Mouse (Mus musculus): ENCODE results near the gene Haus3.

The Haus3 gene

DNA sequence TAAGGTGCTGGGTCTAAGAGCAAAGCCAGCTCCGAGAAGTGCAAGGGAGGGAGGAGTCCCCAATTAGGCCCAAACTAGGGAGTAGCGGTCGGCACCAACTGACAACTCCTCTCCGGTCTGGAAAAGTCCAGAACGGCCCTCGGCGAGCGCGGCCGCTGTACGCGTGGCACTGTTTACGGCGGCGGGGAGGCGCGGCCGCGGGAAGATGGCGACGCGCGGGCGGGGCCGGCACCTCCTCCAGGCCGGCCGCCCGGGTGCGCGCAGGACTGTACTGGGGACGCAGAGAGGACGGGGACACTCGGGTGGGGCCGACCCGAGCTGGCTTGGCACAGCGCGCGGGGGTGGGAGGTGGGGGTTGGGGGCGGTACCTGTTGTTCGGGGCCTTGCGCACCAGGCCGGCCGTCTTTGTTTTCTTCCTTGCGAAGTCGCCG is 17.6 kb upstream of the Haus3 start:
- DNase-seq (ENCODE audit: low spot score) = peak; percentile 38

GRCm38 (mm10) chr5:34186391-34186790 is 17.1 kb upstream of the Haus3 start:
- DNase-seq (ENCODE audit: low spot score) = no peak

DNA sequence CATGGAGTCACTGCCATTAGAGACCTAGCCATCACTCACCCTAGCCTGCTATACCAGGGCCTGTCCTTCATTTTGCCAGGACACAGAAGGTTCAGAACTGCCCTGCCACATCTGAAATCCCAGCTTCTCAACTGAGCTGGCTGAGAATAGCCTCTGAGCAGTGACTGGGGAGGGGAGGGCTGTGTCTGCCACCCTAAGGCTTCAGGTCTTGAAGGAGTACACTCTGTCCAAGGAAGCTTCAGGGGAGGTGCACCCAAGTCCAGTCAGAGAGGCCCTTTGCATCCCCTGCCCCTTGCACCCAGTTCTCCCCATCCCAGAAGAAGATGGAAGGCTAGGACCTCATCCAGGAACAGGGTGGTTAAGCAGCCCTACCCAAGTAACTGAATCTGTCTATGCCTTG is 16.5 kb upstream of the Haus3 start:
- no peak for DNase-seq (ENCODE audit: low spot score)

- DNase-seq (ENCODE audit: low spot score) = peak; percentile 0
Observed at GRCm38 (mm10) chr5:34185051-34185580, 15.8 kb upstream of the Haus3 start.

GRCm38 (mm10) chr5:34183976-34184375 is 14.6 kb upstream of the Haus3 start:
- peak; percentile 1 for DNase-seq (ENCODE audit: low spot score)

- DNase-seq (ENCODE audit: low spot score) = peak; percentile 1
Observed at GRCm38 (mm10) chr5:34183156-34183880, 14.0 kb upstream of the Haus3 start.

DNA sequence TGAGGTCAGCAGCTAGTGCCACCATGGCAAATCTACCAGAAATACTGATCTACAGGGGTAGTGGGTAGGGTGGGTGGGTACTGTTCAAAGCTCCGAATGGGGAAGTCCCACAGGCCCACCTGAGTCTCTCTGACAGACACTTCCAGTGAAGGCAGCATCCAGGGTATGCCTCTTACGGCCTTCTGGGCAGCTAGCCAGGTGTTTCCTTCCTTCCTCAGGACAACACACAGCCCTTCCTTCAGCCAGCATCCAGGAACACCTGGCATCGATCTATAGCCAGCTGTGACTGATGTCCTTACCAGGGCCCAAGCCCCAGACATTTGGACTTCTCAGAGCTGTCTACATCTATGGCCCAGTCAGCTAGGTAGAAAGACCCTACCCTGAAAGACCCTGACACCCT is 13.2 kb upstream of the Haus3 start:
- DNase-seq (ENCODE audit: low spot score) = peak; percentile 1

GRCm38 (mm10) chr5:34177821-34178220 is 8.5 kb upstream of the Haus3 start:
- DNase-seq (ENCODE audit: low spot score) = no peak

- DNase-seq (ENCODE audit: low spot score) = peak; percentile 1
Observed at GRCm38 (mm10) chr5:34177091-34177490, 7.8 kb upstream of the Haus3 start.

DNA sequence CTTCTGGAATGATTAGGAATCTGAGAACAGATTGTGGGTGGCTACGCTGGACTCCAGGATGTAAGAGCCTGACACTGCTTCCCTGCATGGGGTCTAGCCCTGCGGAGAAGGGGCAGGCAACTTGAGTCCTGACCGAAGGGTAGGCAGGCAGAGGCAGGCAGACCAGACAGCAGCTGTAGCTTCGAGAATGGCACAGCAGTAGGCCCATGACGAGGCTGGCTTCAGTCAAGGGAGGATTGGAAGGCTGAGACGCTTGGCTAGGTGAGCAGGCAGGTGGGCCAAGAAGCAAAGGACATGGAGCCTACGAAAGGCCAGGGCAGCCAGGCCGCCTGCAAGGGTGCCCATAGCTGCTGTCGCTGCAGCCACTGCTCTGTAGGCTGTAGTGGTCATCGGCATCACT is 7.4 kb upstream of the Haus3 start:
- peak; percentile 0 for DNase-seq (ENCODE audit: low spot score)

DNA sequence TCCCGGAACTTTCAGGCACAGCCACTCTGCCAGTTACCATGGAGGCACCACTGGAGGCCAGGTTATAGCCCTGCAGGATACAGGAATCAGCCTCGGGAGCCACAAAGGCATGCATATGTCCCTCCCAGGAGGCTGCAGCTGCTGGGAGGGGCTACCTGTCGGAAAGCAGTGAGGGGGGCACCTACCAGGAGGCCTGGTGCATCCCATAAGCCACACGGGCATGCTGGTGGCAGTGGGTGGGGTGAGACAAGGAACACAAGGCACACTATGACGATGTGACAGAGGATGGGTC is 6.0 kb upstream of the Haus3 start:
- DNase-seq (ENCODE audit: low spot score) = no peak

DNA sequence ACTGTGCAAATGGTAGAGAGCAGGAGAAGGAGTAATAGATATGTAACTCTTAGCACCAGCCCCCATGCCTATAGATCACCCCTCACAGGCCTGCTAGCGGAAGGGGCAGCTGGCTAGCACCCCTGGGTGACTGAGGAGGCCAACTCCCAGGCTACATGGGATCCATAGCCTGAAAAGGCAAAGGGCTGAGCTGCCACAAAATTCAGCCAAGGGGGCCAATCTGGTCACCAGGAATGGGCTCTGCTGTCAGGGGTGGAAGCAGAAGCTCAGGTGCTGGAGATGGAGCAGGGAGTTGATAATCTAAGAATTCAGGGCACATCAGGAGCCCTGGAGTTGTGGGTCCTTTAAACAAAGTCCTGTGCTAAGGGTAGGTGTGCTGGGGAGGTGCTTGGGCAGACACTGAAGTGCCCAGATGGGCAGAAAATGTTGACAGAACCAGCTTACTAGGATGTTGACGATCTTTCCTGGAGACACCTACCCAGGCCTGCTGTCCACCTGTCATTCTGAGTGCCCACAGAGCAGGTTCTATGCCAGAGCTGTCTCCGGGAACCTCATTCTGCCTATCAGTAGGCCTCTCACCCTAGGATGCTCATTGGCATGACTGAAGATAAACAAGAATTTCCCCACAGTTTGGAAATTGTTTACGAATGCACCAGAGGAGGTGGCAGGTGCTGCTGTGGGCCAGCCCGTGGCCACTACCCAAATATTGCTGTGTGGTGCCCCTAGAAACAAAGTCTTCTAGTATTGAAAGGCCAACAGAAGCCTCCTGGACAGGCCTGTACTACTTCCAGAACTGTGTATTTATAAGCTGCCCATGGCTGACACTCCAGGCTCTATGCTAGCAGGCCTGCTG is 5.4 kb upstream of the Haus3 start:
- DNase-seq (ENCODE audit: low spot score) = no peak

- DNase-seq (ENCODE audit: low spot score) = no peak
Observed at GRCm38 (mm10) chr5:34174021-34174420, 4.7 kb upstream of the Haus3 start.

DNA sequence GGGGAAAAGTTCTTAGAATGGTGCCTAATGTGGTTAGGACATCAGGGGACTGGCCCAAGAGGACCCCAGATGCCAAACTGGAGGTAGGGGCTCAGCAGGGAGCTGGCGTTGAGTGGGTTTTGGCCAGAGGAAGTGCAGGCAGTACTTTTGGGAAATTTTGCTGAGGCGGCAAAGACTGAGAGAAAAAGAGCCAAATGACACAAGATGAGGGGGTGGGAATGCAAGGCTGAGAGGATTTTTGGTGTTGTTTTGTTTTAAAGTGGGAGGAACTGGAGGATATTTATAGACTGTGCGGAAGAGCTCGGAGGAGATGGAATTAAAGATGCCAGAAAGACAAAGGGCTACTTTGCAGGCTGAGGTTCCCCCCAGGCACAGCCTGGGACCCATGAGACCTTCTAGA is 1.4 kb upstream of the Haus3 start:
- DNase-seq (ENCODE audit: low spot score) = no peak

DNA sequence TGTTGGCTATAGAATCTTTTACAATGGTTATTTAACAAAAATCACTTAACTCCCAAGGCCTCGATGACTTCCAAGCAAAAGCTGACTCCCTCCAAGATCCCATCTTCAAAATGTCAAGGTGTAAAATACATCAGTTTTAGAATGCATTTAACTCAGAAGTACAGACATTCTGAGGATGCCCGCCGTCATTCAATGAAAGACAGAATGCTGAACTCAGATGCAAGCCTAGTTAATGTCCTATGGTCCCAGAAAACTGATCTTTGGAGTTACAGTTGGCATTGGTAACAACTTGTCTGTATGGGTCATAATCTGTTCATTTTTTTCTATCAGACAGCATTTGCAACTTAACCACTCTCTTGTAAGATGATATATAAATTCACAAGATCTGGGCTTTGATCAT is 627 bp upstream of the Haus3 start:
- no peak for DNase-seq (ENCODE audit: low spot score)

DNA sequence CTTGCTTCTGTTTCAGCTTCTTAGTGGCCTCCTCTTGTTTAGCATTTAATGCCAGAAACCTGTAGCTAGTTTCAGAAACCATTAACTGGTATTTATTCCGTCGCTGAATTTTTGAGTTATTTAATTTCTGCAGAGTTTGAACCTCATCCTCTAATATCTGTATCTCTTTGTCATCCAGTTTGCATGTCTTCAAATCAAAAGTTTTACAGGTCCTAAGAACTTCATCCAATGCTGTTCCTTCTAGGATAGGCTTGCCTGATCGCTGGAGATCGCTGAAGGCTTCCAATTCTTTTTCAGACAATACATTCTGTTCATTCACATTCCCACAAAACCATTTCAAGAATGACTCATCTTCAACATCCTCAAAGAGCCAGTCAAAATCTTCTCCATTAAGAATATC is 1.5 kb downstream of the Haus3 start:
- no peak for DNase-seq (ENCODE audit: low spot score)

GRCm38 (mm10) chr5:34165793-34166192 is 3.5 kb downstream of the Haus3 start:
- DNase-seq (ENCODE audit: low spot score) = no peak

GRCm38 (mm10) chr5:34148476-34148875 is 20.9 kb downstream of the Haus3 start:
- no peak for DNase-seq (ENCODE audit: low spot score)

DNA sequence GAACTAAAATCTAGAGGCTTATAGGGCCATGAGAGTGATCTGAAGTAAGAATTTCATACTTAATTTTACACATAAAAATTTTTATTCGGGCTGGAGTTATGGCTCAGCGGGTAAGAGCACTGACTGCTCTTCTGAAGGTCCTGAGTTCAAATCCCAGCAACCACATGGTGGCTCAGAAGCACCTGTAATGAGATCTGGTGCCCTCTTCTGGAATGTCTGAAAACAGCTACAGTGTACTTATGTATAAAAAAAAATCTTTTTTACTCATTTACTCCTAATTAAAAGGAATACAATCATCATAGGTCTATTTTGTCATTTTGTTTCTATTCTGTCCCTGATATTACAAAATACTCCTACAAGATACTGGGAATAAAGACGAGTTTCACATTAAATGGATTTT is 21.8 kb downstream of the Haus3 start:
- DNase-seq (ENCODE audit: low spot score) = no peak

DNA sequence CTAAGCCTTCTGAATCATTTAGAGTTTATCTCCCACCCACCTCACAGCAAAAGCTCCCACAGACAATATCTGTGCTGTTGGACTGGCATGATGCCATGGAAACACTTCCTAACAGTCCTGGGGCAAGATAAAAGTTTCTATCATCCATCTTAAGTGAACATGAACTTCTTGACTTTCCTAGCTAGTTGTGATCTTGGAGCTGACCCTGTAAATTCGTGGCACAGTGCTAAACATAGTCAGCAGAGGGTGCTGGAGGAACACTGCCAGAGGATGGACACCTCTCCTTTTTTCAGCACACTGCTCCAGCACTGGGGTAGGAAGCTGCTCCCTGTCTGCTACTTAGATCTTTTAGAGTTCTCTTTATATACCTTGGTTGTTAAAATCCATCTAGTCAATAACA is 29.6 kb downstream of the Haus3 start:
- no peak for DNase-seq (ENCODE audit: low spot score)

DNA sequence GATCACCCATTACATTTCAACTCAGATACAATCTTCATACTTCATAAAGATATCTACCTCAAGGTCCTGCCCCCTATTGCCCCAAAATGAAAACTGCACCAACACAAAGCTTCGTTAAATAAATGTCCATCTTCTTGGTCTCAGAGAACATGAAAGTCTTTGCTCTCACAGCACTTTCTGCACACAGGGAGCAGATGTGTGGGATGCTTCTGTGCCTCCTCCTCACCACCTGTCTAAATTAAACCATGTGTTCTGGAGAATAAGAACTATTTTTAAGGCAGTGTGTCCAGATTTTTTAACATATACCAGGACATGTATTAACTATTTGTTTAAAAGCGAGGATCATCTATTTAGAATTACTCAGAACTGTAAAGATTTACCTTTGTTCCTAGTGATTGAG is 36.6 kb downstream of the Haus3 start:
- no peak for DNase-seq (ENCODE audit: low spot score)

- DNase-seq (ENCODE audit: low spot score) = no peak
Observed at GRCm38 (mm10) chr5:34124131-34124530, 45.2 kb downstream of the Haus3 start.

GRCm38 (mm10) chr5:34119121-34119856 is 50.0 kb downstream of the Haus3 start:
- no peak for DNase-seq (ENCODE audit: low spot score)

All from ovary, adult 18-20 months (tissue).